Mouse (Mus musculus) adrenal gland, adult (tissue): ENCODE results near the gene Erich4.

Source experiments
- DNase-seq, 2 experiments: peaks; one replicate each; pipeline ENCODE4 v3.0.0; 2022 to 2023; ENCODE audit warnings: low spot score in 1 of 2; ENCODE audit not compliant: inconsistent age in 2 of 2

Erich4 gene

GRCm38 (mm10) chr7:25624851-25625250, 9.2 kb upstream of the Erich4 start:
- DNase-seq, result no peak

- no peak for DNase-seq
Observed at GRCm38 (mm10) chr7:25623857-25624370, 8.2 kb upstream of the Erich4 start.

- no peak for DNase-seq
Observed at GRCm38 (mm10) chr7:25620751-25621150, 5.1 kb upstream of the Erich4 start.

- no peak for DNase-seq
Observed at GRCm38 (mm10) chr7:25620101-25620500, 4.4 kb upstream of the Erich4 start.

GRCm38 (mm10) chr7:25619722-25619991, 4.0 kb upstream of the Erich4 start:
- no peak for DNase-seq

- DNase-seq, result peak; percentile 95 to 98
Observed at GRCm38 (mm10) chr7:25618865-25619721, 3.4 kb upstream of the Erich4 start, which contains the start of gene Dmac2. TSS of gene Dmac2 (plus strand) at chr7:25619414.

GRCm38 (mm10) chr7:25617376-25618160, 1.9 kb upstream of the Erich4 start:
- peak in 1 of 2 experiments; percentile 25 for DNase-seq

- DNase-seq, result no peak
Observed at GRCm38 (mm10) chr7:25614831-25615705, 624 bp downstream of the Erich4 start.

GRCm38 (mm10) chr7:25614086-25614485, 1.6 kb downstream of the Erich4 start:
- DNase-seq, result no peak

- no peak for DNase-seq
Observed at GRCm38 (mm10) chr7:25611501-25611900, 4.2 kb downstream of the Erich4 start.

- no peak for DNase-seq
Observed at GRCm38 (mm10) chr7:25610056-25610455, 5.6 kb downstream of the Erich4 start.

GRCm38 (mm10) chr7:25607196-25607595, 8.5 kb downstream of the Erich4 start:
- DNase-seq, result no peak

- DNase-seq, result no peak
Observed at GRCm38 (mm10) chr7:25606625-25607063, 9.0 kb downstream of the Erich4 start.

GRCm38 (mm10) chr7:25601346-25601745, 14.3 kb downstream of the Erich4 start:
- no peak for DNase-seq

GRCm38 (mm10) chr7:25600666-25601065, 15.0 kb downstream of the Erich4 start:
- no peak for DNase-seq

GRCm38 (mm10) chr7:25599663-25600062, 16.0 kb downstream of the Erich4 start:
- DNase-seq, result peak; percentile 47 to 87

GRCm38 (mm10) chr7:25593859-25594258, 21.8 kb downstream of the Erich4 start:
- no peak for DNase-seq

- DNase-seq, result no peak
Observed at GRCm38 (mm10) chr7:25591226-25591625, 24.5 kb downstream of the Erich4 start.

- no peak for DNase-seq
Observed at GRCm38 (mm10) chr7:25585351-25586204, 30.1 kb downstream of the Erich4 start.

- no peak for DNase-seq
Observed at GRCm38 (mm10) chr7:25584651-25585050, 31.0 kb downstream of the Erich4 start.
